Mouse (Mus musculus): ENCODE data around the gene Marcksl1. TPM values are rescaled to one million over a fixed set of nuclear protein-coding genes. Genes with fewer than 3 reads are reported as not detected.
"Not testable (repeated sequence)": the region's sequence is repeated elsewhere in the genome, so short reads cannot be mapped to it uniquely, and the experiment has no call there.

Marcksl1 gene
- polyA plus RNA-seq, 1 experiment = 26.5 TPM

- no peak for DNase-seq
- H3K27ac ChIP-seq (ENCODE audit: insufficient read depth, low read depth, low read length) = no peak overlapping the region
- H3K4me3 ChIP-seq (ENCODE audit: insufficient read depth, low read depth, low read length) = no peak overlapping the region
- no peaks in the 10 kb centered on the region for H3K27me3 ChIP-seq (replicated peaks; ENCODE audit: control insufficient read depth, insufficient read depth, low read length)
- no peaks in the 10 kb centered on the region for H3K4me1 ChIP-seq (ENCODE audit: control insufficient read depth, insufficient read depth, low read length)
- no peak for TF ChIP-seq POLR2A (IDR thresholded peaks at IDR 0.05; ENCODE audit: low read depth, low read length)
- TF ChIP-seq CTCF (conservative IDR thresholded peaks at IDR 0.05; ENCODE audit: insufficient read depth, insufficient read length, low read depth, low read length) = no peak
- H3K36me3 ChIP-seq (ENCODE audit: control insufficient read depth, insufficient read depth, low read length) = no peaks in the 10 kb centered on the region; the same call in 1 of the 2 replicates
- 87% methylated on average over 5 of the region's 5 CpGs for WGBS
These were observed 12.0 kb downstream of the Marcksl1 start for GRCm38 (mm10) chr4:129525338-129525737.

- H3K36me3 ChIP-seq (ENCODE audit: control insufficient read depth, insufficient read depth, low read length) = no peaks in the 10 kb centered on the region; the same call in 1 of the 2 replicates
- DNase-seq = no peak
- WGBS = 72% methylated on average over 3 of the region's 3 CpGs
These were observed 12.5 kb downstream of the Marcksl1 start for GRCm38 (mm10) chr4:129525889-129526288.

GRCm38 (mm10) chr4:129528901-129529300 lies 15.5 kb downstream of the Marcksl1 start:
- not testable (repeated sequence) for H3K27me3 ChIP-seq (replicated peaks; ENCODE audit: control insufficient read depth, insufficient read depth, low read length); H3K4me3 ChIP-seq (ENCODE audit: insufficient read depth, low read depth, low read length); H3K36me3 ChIP-seq (ENCODE audit: control insufficient read depth, insufficient read depth, low read length); DNase-seq; H3K27ac ChIP-seq (ENCODE audit: insufficient read depth, low read depth, low read length); H3K4me1 ChIP-seq (ENCODE audit: control insufficient read depth, insufficient read depth, low read length)
- 70% methylated on average over 6 of the region's 6 CpGs for WGBS

More at GRCm38 (mm10) chr4:129525889-129526288, 12.5 kb downstream of the Marcksl1 start:
- H3K4me1 ChIP-seq (ENCODE audit: control insufficient read depth, insufficient read depth, low read length) = no peaks in the 10 kb centered on the region
- H3K27ac ChIP-seq (ENCODE audit: insufficient read depth, low read depth, low read length) = no peak overlapping the region
- no peaks in the 10 kb centered on the region for H3K27me3 ChIP-seq (replicated peaks; ENCODE audit: control insufficient read depth, insufficient read depth, low read length)
- H3K4me3 ChIP-seq (ENCODE audit: insufficient read depth, low read depth, low read length) = no peak overlapping the region
- TF ChIP-seq POLR2A (IDR thresholded peaks at IDR 0.05; ENCODE audit: low read depth, low read length) (no peak), CTCF (conservative IDR thresholded peaks at IDR 0.05; ENCODE audit: insufficient read depth, insufficient read length, low read depth, low read length) (no peak)

- no peak overlapping the region for H3K27ac ChIP-seq (ENCODE audit: insufficient read depth, low read depth, low read length)
- H3K4me1 ChIP-seq (ENCODE audit: control insufficient read depth, insufficient read depth, low read length) = peaks cover 13% of the 10 kb centered on the region; the same call in 1 of the 2 replicates
- H3K36me3 ChIP-seq (ENCODE audit: control insufficient read depth, insufficient read depth, low read length) = no peaks in the 10 kb centered on the region
- no peak overlapping the region for H3K4me3 ChIP-seq (ENCODE audit: insufficient read depth, low read depth, low read length)
- TF ChIP-seq POLR2A (IDR thresholded peaks at IDR 0.05; ENCODE audit: low read depth, low read length) = no peak
- TF ChIP-seq CTCF (conservative IDR thresholded peaks at IDR 0.05; ENCODE audit: insufficient read depth, insufficient read length, low read depth, low read length) = peak; percentile 62
- no peaks in the 10 kb centered on the region for H3K27me3 ChIP-seq (replicated peaks; ENCODE audit: control insufficient read depth, insufficient read depth, low read length)
- 72% methylated on average over 6 of the region's 6 CpGs for WGBS
- peak; percentile 42 for DNase-seq
These were observed 26.6 kb downstream of the Marcksl1 start for GRCm38 (mm10) chr4:129540012-129540411.

- H3K36me3 ChIP-seq (ENCODE audit: control insufficient read depth, insufficient read depth, low read length) = no peaks in the 10 kb centered on the region
- H3K4me3 ChIP-seq (ENCODE audit: insufficient read depth, low read depth, low read length) = peak overlapping the region; percentile 97
- H3K27me3 ChIP-seq (replicated peaks; ENCODE audit: control insufficient read depth, insufficient read depth, low read length) = no peaks in the 10 kb centered on the region
- 1% methylated on average over 30 of the region's 30 CpGs for WGBS
- H3K27ac ChIP-seq (ENCODE audit: insufficient read depth, low read depth, low read length) = peak overlapping the region; percentile 34; the same call in 1 of the 2 replicates
- DNase-seq = peak; percentile 15
- H3K4me1 ChIP-seq (ENCODE audit: control insufficient read depth, insufficient read depth, low read length) = peaks cover 10% of the 10 kb centered on the region; the same call in 1 of the 2 replicates
- TF ChIP-seq POLR2A (IDR thresholded peaks at IDR 0.05; ENCODE audit: low read depth, low read length) = no peak
- TF ChIP-seq CTCF (conservative IDR thresholded peaks at IDR 0.05; ENCODE audit: insufficient read depth, insufficient read length, low read depth, low read length) = peak; percentile 25; the same call in 1 of the 2 replicates
These were observed 28.6 kb downstream of the Marcksl1 start for GRCm38 (mm10) chr4:129541868-129542591.

- Histone ChIP-seq H3K27ac (ENCODE audit: insufficient read depth, low read depth, low read length) (peak within 1 kb of the TSS; percentile 51), H3K4me1 (ENCODE audit: control insufficient read depth, insufficient read depth, low read length) (peaks cover 10% of the 10 kb centered on the region; the same call in 1 of the 2 replicates), H3K27me3 (replicated peaks; ENCODE audit: control insufficient read depth, insufficient read depth, low read length) (no peaks in the 10 kb centered on the region), H3K4me3 (ENCODE audit: insufficient read depth, low read depth, low read length) (peak within 1 kb of the TSS; percentile 97), H3K36me3 (ENCODE audit: control insufficient read depth, insufficient read depth, low read length) (no peaks in the 10 kb centered on the region)
- DNase-seq = peak; percentile 99
- peak; percentile 62 for TF ChIP-seq POLR2A (IDR thresholded peaks at IDR 0.05; ENCODE audit: low read depth, low read length)
- TF ChIP-seq CTCF (conservative IDR thresholded peaks at IDR 0.05; ENCODE audit: insufficient read depth, insufficient read length, low read depth, low read length) = no peak
- WGBS = under 1% methylated on average over 46 of the region's 46 CpGs
These were observed 29.3 kb downstream of the Marcksl1 start, which contains the start of gene Hdac1 for GRCm38 (mm10) chr4:129542592-129543141. Hdac1 (minus strand) TSS chr4:129542713.

- H3K36me3 ChIP-seq (ENCODE audit: control insufficient read depth, insufficient read depth, low read length) = no peaks in the 10 kb centered on the region
- WGBS = 91% methylated on average over 4 of the region's 4 CpGs
- H3K4me3 ChIP-seq (ENCODE audit: insufficient read depth, low read depth, low read length) = no peak overlapping the region
- DNase-seq = no peak
- peaks cover 10% of the 10 kb centered on the region; the same call in 1 of the 2 replicates for H3K4me1 ChIP-seq (ENCODE audit: control insufficient read depth, insufficient read depth, low read length)
- H3K27me3 ChIP-seq (replicated peaks; ENCODE audit: control insufficient read depth, insufficient read depth, low read length) = no peaks in the 10 kb centered on the region
- no peak for TF ChIP-seq CTCF (conservative IDR thresholded peaks at IDR 0.05; ENCODE audit: insufficient read depth, insufficient read length, low read depth, low read length)
- TF ChIP-seq POLR2A (IDR thresholded peaks at IDR 0.05; ENCODE audit: low read depth, low read length) = no peak
- H3K27ac ChIP-seq (ENCODE audit: insufficient read depth, low read depth, low read length) = no peak overlapping the region
These were observed 30.7 kb downstream of the Marcksl1 start for GRCm38 (mm10) chr4:129544106-129544505.

GRCm38 (mm10) chr4:129547631-129548030 lies 34.2 kb downstream of the Marcksl1 start:
- 75% methylated on average over 4 of the region's 4 CpGs for WGBS
- not testable (repeated sequence) for H3K4me3 ChIP-seq (ENCODE audit: insufficient read depth, low read depth, low read length)

More at GRCm38 (mm10) chr4:129547631-129548030, 34.2 kb downstream of the Marcksl1 start:
- H3K27me3 ChIP-seq (replicated peaks; ENCODE audit: control insufficient read depth, insufficient read depth, low read length); H3K27ac ChIP-seq (ENCODE audit: insufficient read depth, low read depth, low read length); H3K4me1 ChIP-seq (ENCODE audit: control insufficient read depth, insufficient read depth, low read length); DNase-seq; H3K36me3 ChIP-seq (ENCODE audit: control insufficient read depth, insufficient read depth, low read length): not testable (repeated sequence)
